Mouse (Mus musculus): ENCODE results near the gene Fap. TPM values are rescaled to one million over a fixed set of nuclear protein-coding genes. Genes with fewer than 3 reads are reported as not detected.

The Fap gene
- polyA plus RNA-seq, 1 experiment from 2014 or later = 26.5 TPM

DNA sequence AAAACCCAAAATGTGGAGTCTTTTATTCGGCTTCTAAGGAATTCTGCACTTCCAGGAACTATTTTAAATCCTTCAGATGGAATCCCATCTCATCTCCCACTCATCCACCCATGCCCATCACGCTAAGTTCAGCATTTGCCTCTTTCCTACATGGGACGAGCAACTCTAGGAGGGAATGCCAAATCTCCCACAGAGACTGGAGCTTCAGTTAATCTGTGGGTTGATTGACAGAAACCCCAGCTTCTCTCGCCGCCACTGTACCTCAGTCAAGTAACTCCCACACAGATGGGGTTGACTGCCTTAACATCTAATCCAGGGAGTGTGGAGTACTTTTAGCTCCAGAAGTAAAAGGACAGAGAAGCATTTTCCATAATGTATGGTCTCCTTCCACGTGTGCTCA is 119.8 kb downstream of the Fap start:
- H3K9ac ChIP-seq = no peak overlapping the region
- ATAC-seq (ENCODE audit: insufficient number of reproducible peaks, low FRiP score, low TSS enrichment, low read depth) = no peak
- no peaks in the 10 kb centered on the region for H3K36me3 ChIP-seq
- H3K9me3 ChIP-seq = no peaks in the 10 kb centered on the region
- no peak overlapping the region for H3K4me3 ChIP-seq
- no peaks in the 10 kb centered on the region for H3K27me3 ChIP-seq
- no peak overlapping the region for H3K27ac ChIP-seq
- no peak overlapping the region for H3K4me2 ChIP-seq
- H3K4me1 ChIP-seq = no peaks in the 10 kb centered on the region
- WGBS = 74% methylated on average over 6 of the region's 6 CpGs

Other genes with a start within 250 kb of the Fap start
- gene Dpp4, start 161.8 kb downstream of the Fap start, polyA plus RNA-seq (2015; fragmentation: Nextera tagmentation; extraction: Ambion mirVana) = 14.5 and 15.2 TPM in 2 replicates
- gene Gcg, start 90.4 kb downstream of the Fap start, polyA plus RNA-seq (2015; fragmentation: Nextera tagmentation; extraction: Ambion mirVana) = not detected in 2 replicates
- 2.5 and 3.1 TPM in 2 replicates for gene Ifih1, start 72.2 kb upstream of the Fap start, polyA plus RNA-seq (2015; fragmentation: Nextera tagmentation; extraction: Ambion mirVana)
- gene Gca, start 90.2 kb upstream of the Fap start, polyA plus RNA-seq (2015; fragmentation: Nextera tagmentation; extraction: Ambion mirVana) = 1.5 and 1.8 TPM in 2 replicates